Mouse (Mus musculus): ENCODE data around the gene Efemp1. TPM values are rescaled to one million over a fixed set of nuclear protein-coding genes. Genes with fewer than 3 reads are reported as not detected.

The Efemp1 gene
- total and polyA plus RNA-seq, 3 experiments = 45.2 to 98.9 (median 59.8) TPM

GRCm38 (mm10) chr11:28939651-28940050 lies 86.6 kb downstream of the Efemp1 start:
- no peak for DNase-seq

GRCm38 (mm10) chr11:28951586-28952210 lies 98.7 kb downstream of the Efemp1 start:
- no peak for DNase-seq

GRCm38 (mm10) chr11:28954673-28955304 lies 101.8 kb downstream of the Efemp1 start:
- DNase-seq = peak; percentile 15

GRCm38 (mm10) chr11:28955305-28955701 lies 102.3 kb downstream of the Efemp1 start:
- DNase-seq = no peak

DNA sequence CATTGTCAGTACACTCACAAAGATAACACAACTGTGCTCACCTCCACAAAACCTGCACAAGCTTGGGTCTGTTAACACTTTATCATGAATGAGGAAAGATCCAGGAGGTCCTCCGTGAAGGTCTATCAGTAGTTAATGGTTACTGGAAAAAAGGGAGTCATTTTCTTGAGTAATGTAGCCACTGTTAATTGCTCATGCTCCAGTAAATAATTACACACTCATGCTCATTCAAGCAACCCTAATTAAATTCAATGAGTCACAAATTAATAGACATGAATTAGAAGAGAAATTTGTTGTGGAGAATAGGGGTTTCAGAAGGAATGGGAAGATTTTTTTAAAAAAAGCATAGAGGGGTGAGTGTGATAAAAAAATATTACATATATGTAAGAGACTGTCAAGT lies 108.4 kb downstream of the Efemp1 start:
- no peak for DNase-seq
